Mouse (Mus musculus) midbrain, embryonic 11.5 days (tissue): Measurements from ENCODE around the gene Klk10. TPM values are rescaled to one million over a fixed set of nuclear protein-coding genes. Genes with fewer than 3 reads are reported as not detected.

Experiments
- polyA plus RNA-seq: library from polyadenylated mRNA; unstranded; fragments of >200 nt; fragmentation: Nextera tagmentation; extraction: Ambion mirVana; gene quantifications from 2 replicates; pipeline ENCODE4 v1.2.1, GENCODE M21; 2014

Gene Klk10
- polyA plus RNA-seq, 1 experiment from 2014 or later: 0.29 TPM

Other genes starting within 250 kb of the Klk10 start
- gene Cd33, start 236.6 kb upstream of the Klk10 start, polyA plus RNA-seq: 0.63 and 0.70 TPM in 2 replicates
- gene Zfp658, start 218.8 kb upstream of the Klk10 start, polyA plus RNA-seq: 6.7 and 8.7 TPM in 2 replicates
- 17.3 and 17.9 TPM in 2 replicates for gene Zfp719, start 201.4 kb upstream of the Klk10 start, polyA plus RNA-seq
- gene Zfp819, start 173.9 kb upstream of the Klk10 start, polyA plus RNA-seq: 0.23 and 0.64 TPM in 2 replicates
- not detected in 2 replicates for gene Ceacam18, start 146.3 kb upstream of the Klk10 start, polyA plus RNA-seq
- gene Siglece, start 120.9 kb upstream of the Klk10 start, polyA plus RNA-seq: 0.26 and 0.51 TPM in 2 replicates
- 9.3 and 9.9 TPM in 2 replicates for gene Ctu1, start 109.0 kb upstream of the Klk10 start, polyA plus RNA-seq
- not detected in 2 replicates for gene Klk14, start 90.6 kb upstream of the Klk10 start, polyA plus RNA-seq
- 0.29 TPM in 1 of 2 replicates, not detected in the other for gene Klk13, start 68.5 kb upstream of the Klk10 start, polyA plus RNA-seq
- not detected in 2 replicates for gene Klk12, start 12.1 kb upstream of the Klk10 start, polyA plus RNA-seq
- gene Klk11, start 6.4 kb upstream of the Klk10 start, polyA plus RNA-seq: 0.19 TPM in 1 of 2 replicates, not detected in the other
- gene Klk9, start 10.9 kb downstream of the Klk10 start, polyA plus RNA-seq: not detected in 2 replicates
- 7.6 and 7.8 TPM in 2 replicates for gene Klk8, start 16.5 kb downstream of the Klk10 start, polyA plus RNA-seq
- 0.10 TPM in 1 of 2 replicates, not detected in the other for gene Klk7, start 30.3 kb downstream of the Klk10 start, polyA plus RNA-seq
- 0.40 TPM in 1 of 2 replicates, not detected in the other for gene Klk6, start 43.5 kb downstream of the Klk10 start, polyA plus RNA-seq
- not detected in 2 replicates for gene Klk5, start 60.9 kb downstream of the Klk10 start, polyA plus RNA-seq
- gene Klk4, start 100.1 kb downstream of the Klk10 start, polyA plus RNA-seq: not detected in 2 replicates
- not detected in 2 replicates for gene Klk15, start 152.7 kb downstream of the Klk10 start, polyA plus RNA-seq
- not detected in 2 replicates for gene Klk1b8, start 169.6 kb downstream of the Klk10 start, polyA plus RNA-seq
- gene Klk1b1, start 185.7 kb downstream of the Klk10 start, polyA plus RNA-seq: not detected in 2 replicates
- not detected in 2 replicates for gene Klk1b9, start 195.0 kb downstream of the Klk10 start, polyA plus RNA-seq
- gene Klk1b11, start 214.8 kb downstream of the Klk10 start, polyA plus RNA-seq: not detected in 2 replicates
- gene Klk1b26, start 231.1 kb downstream of the Klk10 start, polyA plus RNA-seq: not detected in 2 replicates